Mouse (Mus musculus): ENCODE measurements around the gene Btrc.

GRCm38 (mm10) chr19:45459931-45460665 lies 96.6 kb downstream of the Btrc start:
- no peak for TF ChIP-seq CTCF (IDR thresholded peaks at IDR 0.05)
- TF ChIP-seq POLR2A (IDR thresholded peaks at IDR 0.05; ENCODE audit: insufficient read depth, low read depth, low read length) = no peak
- TF ChIP-seq EP300 (IDR thresholded peaks at IDR 0.05; ENCODE audit: insufficient read depth, low read depth, low read length) = no peak

All from heart, adult 2 months (tissue).